Mouse (Mus musculus) brain, embryonic 14.5 days (tissue): ENCODE results near the gene Vps35l.

Experiments
- CTCF ChIP-seq: fragments of 200-500 bp; IDR thresholded peaks from 2 replicates; pipeline ENCODE4 v1.5.1; 2012; ENCODE audit warnings: inconsistent platforms, mild to moderate bottlenecking, moderate library complexity, borderline replicate concordance; ENCODE audit not compliant: insufficient read depth, insufficient read length; ENCODE audit errors: extremely low read depth
- POLR2A ChIP-seq: fragments of 200-500 bp; IDR thresholded peaks from 2 replicates; pipeline ENCODE4 v1.6.1; 2012; ENCODE audit warnings: mild to moderate bottlenecking, inconsistent platforms, borderline replicate concordance; ENCODE audit not compliant: poor library complexity, insufficient read depth, insufficient read length, severe bottlenecking; ENCODE audit errors: extremely low read depth

- TF ChIP-seq POLR2A = no peak
- TF ChIP-seq CTCF = no peak
These were observed 22.0 kb upstream of the Vps35l start for GRCm38 (mm10) chr7:118718066-118718465.
